Mouse (Mus musculus) brain, embryonic 14.5 days (tissue): ENCODE measurements at regions not wholly inside any gene's neighbourhood (a gene's known extent, or its start where the extent isn't known, plus 50 kb on each side); places are given as distances from the start of the nearest gene placed in this dataset.

Experiments
- DNase-seq: peaks from one replicate; pipeline ENCODE4 v3.0.0-alpha.2; 2011; ENCODE audit warnings: low read depth
- CTCF ChIP-seq: fragments of 200-500 bp; IDR thresholded peaks from 2 replicates; pipeline ENCODE4 v1.5.1; 2012; ENCODE audit warnings: inconsistent platforms, mild to moderate bottlenecking, moderate library complexity, borderline replicate concordance; ENCODE audit not compliant: insufficient read depth, insufficient read length; ENCODE audit errors: extremely low read depth
- POLR2A ChIP-seq: fragments of 200-500 bp; IDR thresholded peaks from 2 replicates; pipeline ENCODE4 v1.6.1; 2012; ENCODE audit warnings: mild to moderate bottlenecking, inconsistent platforms, borderline replicate concordance; ENCODE audit not compliant: poor library complexity, insufficient read depth, insufficient read length, severe bottlenecking; ENCODE audit errors: extremely low read depth

DNA sequence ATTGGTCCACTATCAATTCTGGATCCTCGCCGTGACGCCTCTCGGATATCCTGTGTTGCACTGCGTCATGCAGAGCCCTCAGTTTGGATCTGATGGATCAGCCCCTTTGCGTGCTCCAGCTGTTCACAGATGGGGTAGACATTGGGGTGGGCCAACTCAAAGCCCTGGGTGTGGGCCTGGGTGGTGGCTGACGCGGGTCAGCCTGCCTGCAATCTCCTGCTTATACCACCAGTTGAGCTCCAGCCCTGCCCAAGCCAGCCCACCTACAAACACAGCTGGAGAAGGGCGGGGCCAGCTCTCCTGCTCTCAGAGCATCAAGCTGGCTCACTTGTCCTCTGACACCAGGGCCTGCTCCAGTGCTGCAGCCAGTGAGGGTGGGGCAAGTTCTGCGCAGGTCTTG is 73.1 kb downstream of the Rps15a start:
- DNase-seq, result no peak
- TF ChIP-seq CTCF (no peak), POLR2A (no peak)

DNA sequence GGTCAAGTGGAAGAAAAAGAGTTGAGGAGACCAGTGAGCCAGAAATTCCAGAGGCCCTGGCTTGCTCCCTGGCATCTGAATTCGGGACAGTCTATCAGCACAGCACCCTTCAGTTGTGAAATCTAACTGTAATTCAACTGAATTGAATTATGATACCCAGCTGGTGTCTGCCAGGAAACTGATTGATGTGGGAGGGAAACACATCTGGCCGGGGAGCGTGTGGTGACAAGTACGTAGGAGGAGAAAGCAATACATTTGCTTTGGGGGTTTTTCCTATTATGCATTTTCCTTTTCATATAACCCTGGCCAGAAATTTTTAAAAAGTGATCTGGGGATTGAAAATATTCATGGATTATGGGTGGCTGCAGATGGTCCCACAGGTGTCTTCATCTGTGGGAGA is 76.1 kb downstream of the Rps15a start:
- TF ChIP-seq POLR2A (no peak), CTCF (no peak)
- no peak for DNase-seq

DNA sequence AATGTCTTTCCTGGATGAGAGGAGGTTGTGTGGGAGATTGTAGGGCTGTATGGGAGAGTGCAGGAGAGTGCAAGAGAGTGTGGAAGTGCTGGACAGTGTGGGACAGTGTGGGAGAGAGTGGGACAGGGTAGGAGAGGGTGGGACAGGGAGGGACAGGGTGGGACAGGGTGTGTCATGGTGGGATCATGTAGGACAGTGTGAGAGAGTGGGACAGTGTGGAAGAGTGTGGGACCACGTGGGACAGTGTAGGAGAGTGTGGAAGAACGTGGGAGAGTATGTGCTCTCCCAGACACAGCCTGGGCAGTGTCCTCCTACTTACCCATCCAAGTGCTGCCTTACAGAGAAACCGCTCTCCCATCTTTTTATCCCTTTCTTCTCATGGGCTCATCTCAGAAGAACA is 78.9 kb downstream of the Rps15a start:
- no peak for DNase-seq
- TF ChIP-seq CTCF, result no peak
- TF ChIP-seq POLR2A, result no peak

DNA sequence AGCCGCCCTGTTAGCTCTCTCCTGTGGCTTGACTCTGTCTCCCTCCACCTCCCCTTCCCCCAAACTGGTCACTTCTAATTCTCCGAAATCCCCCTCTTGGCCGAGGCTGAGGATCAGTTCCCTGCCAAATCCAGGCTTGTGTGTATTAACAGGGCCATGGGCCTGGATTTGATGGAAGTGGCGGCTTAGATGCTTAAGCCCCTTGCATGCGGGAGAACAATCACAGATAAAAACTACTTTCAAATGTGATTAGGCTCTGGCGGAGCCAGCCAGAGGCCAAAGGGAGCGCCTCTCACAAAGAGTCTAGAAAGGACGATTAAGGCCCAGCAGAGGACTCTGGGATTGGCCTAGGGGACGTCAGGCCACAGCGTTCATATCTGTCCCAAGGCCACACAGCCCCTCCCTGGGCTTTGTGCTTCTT is 89.9 kb downstream of the Rps15a start:
- TF ChIP-seq POLR2A, result no peak
- DNase-seq, result peak; percentile 90

DNA sequence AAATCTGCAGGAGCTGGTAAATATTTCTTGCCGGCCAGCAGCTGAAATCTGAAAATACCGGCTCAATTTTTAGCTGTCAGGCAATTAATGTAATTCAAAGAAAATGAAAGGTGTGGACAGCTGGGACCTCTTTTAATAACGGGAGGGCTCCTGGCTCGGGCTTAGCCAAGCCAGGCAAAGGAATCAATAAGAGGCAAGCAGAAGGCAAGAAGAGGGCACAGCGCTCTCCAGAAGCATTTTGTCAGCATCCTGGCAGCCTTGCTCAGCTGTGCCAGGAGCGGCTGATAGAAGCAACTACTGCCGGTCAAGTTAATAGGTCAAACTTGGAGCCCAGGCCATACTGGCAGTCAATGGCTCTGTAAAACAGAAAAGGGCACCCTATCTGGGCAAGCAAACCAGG is 111.4 kb downstream of the Rps15a start:
- TF ChIP-seq CTCF (no peak), POLR2A (no peak)
- DNase-seq, result peak; percentile 40

DNA sequence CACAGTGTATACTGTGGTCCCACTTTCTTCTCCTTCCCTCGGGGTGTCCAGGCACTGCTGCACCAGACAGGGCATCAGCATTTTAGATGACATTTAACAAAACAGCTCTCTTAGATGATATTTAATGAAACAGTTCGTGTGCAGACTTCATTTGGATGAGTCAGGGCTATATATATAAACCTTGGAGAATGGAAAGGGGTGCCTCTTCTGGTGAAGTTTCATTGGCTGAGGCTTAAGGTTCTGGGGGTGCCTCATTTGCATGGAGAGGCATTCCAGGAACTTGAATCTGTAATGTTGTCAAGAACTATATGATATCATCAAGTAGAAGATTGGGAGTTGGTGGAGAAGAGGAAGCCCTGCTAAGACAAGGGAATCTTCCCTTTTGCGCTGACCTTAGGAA is 114.1 kb downstream of the Rps15a start:
- TF ChIP-seq POLR2A, result no peak
- TF ChIP-seq CTCF, result no peak
- DNase-seq, result no peak

DNA sequence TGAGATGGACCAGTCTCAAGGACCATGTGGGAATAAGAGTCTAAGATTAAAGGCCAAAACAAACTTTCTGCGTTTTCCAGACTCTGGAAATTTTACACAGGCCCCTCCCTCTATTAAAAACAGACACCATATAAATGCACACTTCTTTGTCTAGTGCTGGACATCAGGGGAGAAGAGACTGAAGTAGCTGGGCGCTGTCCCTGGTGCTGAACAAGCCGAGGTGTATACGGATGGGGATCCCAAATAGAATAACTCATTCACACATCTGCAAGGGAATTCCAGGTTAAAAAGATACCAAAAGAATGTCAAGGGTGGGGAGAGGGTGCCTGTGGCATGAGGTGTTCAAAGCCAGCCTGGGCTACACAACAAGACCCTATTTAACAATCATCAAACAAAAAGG is 114.9 kb downstream of the Rps15a start:
- TF ChIP-seq CTCF (no peak), POLR2A (no peak)
- peak; percentile 43 for DNase-seq

DNA sequence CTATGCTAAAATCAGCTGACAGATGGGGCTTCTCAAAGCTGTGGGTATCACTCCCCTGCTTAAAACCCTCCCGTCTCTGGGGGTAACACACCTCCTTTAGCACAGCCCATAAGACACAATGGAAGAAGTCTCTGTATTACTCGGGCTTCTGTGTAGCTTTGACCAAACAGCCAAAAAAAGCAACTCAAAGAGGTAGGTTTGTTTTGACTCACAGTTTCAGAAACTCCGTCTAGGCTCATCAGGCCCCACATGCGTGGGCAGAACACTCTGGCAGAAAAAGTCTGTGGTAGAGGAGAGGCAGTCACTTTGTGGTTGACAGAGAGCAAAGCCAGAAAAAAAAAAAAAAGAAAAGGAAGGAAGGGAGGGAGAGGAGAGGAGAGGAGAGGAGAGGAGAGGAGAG is 133.8 kb downstream of the Rps15a start:
- TF ChIP-seq POLR2A (no peak), CTCF (no peak)
- DNase-seq, result no peak

DNA sequence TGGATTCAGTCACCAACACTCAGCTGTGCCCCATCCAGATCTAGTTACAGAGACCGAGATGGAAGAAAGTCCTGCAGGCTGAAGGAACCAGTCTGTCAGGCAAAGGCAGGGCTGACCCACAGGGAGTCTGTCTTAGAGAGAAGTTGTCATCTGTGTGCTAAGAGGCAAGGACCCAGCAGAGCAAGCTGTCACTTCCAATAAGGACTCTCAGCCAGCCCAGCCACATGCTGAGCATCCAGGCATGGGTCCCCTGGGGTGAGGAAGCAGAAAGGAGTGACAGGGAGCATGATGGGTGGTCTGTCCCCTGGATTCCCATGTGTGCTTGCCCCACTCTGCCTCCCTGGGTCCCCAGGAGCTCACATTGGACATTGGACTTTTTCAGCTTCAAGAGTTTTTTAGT is 144.8 kb downstream of the Rps15a start:
- no peak for DNase-seq
- TF ChIP-seq CTCF, result no peak
- TF ChIP-seq POLR2A, result no peak

DNA sequence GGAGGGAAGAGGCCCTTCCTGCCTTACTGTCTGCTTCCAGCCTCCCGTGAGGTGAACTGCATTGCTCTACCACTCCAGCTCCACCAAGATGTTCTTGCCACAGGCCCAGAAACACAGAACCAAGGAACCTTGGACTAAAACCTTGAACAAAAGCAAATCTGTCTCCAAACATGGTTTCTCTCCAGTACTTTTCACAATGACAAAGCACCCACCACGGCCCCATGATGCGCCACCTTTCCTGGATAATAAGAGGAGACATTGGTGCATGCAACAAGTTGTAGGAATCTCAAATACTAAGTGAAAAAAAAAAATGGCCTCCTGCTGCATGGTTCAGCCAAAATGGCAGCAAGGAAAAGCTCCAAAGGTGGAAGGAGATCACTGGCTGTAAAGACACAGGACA is 172.6 kb downstream of the Rps15a start:
- no peak for TF ChIP-seq CTCF
- DNase-seq, result no peak

DNA sequence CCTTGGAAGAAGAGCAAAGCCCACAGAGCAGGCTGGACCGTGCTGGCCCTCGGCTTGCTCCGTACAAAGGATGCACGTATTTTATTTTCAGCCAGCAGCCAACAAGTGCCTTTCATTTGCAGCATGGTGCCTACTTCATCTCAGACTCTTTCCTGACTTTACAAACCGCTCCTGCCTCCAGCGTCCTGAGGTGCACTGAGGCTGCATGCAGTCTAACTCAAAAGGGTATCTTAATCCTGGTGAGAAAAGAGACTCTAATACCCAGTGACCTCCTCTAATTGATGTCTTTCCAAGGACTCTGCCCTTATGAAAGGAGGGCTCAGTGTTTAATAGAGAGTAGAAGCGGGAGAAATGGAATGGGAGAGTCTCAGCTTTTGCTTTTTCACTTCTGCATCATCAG is 176.4 kb downstream of the Rps15a start:
- peak; percentile 63 for DNase-seq
- TF ChIP-seq POLR2A, result no peak
- no peak for TF ChIP-seq CTCF

DNA sequence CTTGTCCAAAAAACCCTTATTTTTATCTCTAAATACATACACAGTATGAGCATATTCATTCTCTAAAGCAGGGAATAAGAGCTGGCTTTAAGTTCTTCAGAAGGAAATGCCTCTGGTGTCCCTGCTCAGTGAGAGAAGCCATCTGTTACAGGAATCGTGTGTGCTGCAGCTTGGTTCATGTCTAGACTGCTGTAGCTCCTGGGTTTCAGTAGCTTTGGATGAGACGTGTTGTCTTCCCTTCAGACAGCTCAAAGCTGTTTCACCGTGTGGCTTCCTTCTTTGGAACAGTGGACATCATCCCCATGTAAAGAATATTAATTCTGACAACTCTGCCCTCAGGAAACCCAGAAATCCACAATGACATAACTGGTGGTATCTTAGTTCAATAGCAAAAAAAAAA is 181.1 kb downstream of the Rps15a start:
- DNase-seq, result no peak
- TF ChIP-seq CTCF (no peak), POLR2A (no peak)

DNA sequence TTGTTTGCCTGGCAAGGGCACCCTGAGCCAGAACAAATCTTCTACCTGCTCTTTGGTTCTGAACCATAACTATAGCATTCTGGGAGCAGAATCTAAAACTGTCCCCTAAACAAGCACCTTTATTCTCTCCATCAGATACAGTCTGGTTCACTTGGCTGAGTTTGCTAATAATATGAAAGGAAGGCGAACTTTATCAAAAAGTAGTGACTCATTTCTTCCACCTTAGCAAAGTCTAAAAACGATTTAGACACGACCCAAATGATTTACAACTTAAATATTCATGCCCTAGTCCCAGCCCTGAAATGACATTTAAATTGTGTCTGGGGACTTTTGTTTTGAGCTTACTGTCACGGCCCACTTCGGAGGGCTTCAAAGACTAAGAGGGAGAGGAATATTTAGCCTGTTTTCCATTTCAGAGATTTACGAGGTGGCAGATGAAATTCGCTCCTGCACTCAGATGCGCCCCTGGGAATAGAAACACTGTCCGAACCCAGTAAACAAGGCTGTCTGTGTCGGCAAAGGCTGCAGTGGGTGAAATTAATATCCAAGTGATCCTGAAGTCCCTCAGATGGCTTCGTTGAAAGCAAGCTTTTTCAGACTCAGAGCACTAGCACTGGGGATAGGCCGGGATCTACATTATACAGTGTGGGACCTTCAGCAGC is 184.6 kb downstream of the Rps15a start:
- TF ChIP-seq POLR2A, result no peak
- no peak for TF ChIP-seq CTCF

More for the DNA sequence above, 184.6 kb downstream of the Rps15a start:
- peak; percentile 19 for DNase-seq
